Mouse (Mus musculus): Measurements from ENCODE around the gene Gm38394.
"Not testable (repeated sequence)": the region's sequence is repeated elsewhere in the genome, so short reads cannot be mapped to it uniquely, and the experiment has no call there.

Gene Gm38394

DNA sequence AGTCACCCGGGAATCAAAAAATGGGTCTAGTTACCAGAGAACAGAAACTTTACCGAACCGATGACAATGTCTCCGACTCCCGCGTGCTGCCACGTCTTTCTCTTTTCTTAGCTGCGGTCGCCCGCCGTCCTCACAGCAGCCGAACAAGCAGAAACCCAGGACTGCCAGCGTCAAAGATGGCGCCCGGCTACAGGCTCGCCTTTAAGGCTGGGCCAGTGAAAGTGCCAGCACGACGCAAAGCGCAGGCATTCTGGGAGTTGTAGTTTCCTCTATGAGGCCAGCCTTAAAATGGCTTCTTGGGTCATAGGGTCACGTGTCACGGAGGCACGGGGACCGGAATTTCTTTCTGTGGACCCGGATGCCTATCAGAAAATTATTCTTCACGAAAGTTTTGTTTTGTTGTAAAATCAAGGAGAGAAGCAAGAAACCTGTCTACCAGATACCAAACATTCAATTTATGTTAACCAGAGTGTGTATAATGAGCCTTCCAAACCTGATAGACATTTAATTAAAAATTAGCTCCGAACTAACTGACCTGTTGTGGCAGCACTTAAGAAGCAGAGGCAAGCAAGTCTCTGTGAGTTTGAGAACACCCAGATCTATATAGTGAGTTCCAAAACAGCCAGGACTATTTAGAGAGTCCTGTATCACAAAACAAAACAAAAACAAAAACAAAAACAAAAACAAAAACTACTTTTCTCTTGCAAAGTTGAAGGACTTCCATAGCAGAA is at the start of gene Gm38394:
Gene Gm38394, minus strand, starts transcription at position 116 of the 731 bp plus-strand sequence.
- DNase-seq (ENCODE audit: low spot score in 2 of 2), result peak; percentile 88 to 90

GRCm38 (mm10) chr1:133710895-133711294 is 49.8 kb upstream of the Gm38394 start:
- no peak for DNase-seq (ENCODE audit: low spot score in 2 of 2)

DNA sequence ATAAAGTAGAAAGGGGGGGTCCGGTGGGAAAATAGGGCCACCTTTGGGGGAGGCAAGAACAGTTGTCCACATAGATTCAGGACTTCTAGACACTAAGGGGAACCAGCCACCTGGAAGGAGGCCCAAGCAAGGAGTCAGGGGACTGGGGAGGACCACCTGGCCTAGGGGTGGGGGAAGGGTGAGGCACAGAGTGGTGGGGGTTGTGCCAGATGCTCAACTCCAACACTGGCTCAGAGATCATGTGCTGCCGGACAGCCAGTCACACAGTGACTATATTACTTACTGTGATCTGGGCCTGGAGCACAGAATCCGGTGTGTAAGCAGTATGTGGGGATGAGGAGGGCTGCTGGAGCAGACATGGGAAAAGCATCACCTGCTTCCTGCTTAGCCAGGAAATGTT is 48.2 kb upstream of the Gm38394 start:
- DNase-seq (ENCODE audit: low spot score in 2 of 2), result no peak

DNA sequence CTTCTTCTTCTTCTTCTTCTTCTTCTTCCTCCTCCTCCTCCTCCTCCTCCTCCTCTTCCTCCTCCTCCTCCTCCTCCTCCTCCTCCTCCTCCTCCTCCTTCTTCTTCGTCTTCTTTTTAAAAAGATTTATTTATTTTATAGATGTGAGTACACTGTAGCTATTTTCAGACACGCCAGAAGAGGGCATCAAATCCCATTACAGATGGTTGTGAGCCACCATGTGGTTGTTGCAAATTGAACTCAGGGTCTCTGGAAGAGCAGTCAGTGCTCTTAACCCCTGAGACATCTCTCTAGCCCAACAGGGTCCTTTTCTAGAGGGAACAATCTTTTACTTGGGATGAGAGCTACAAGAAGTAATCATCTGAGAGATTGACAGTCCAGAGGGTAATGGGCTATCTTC is 40.7 kb upstream of the Gm38394 start:
- DNase-seq (ENCODE audit: low spot score in 2 of 2), result peak in 1 of 2 experiments; percentile 42

GRCm38 (mm10) chr1:133697935-133698620 is 37.0 kb upstream of the Gm38394 start:
- DNase-seq (ENCODE audit: low spot score in 2 of 2), result peak; percentile 24 to 34

GRCm38 (mm10) chr1:133695901-133696300 is 34.8 kb upstream of the Gm38394 start:
- no peak for DNase-seq (ENCODE audit: low spot score in 2 of 2)

GRCm38 (mm10) chr1:133694876-133695275 is 33.8 kb upstream of the Gm38394 start:
- peak; percentile 79 to 82 for DNase-seq (ENCODE audit: low spot score in 2 of 2)

GRCm38 (mm10) chr1:133694301-133694700 is 33.2 kb upstream of the Gm38394 start:
- DNase-seq (ENCODE audit: low spot score in 2 of 2), result no peak

- no peak for DNase-seq (ENCODE audit: low spot score in 2 of 2)
Observed at GRCm38 (mm10) chr1:133693536-133694114, 32.5 kb upstream of the Gm38394 start.

DNA sequence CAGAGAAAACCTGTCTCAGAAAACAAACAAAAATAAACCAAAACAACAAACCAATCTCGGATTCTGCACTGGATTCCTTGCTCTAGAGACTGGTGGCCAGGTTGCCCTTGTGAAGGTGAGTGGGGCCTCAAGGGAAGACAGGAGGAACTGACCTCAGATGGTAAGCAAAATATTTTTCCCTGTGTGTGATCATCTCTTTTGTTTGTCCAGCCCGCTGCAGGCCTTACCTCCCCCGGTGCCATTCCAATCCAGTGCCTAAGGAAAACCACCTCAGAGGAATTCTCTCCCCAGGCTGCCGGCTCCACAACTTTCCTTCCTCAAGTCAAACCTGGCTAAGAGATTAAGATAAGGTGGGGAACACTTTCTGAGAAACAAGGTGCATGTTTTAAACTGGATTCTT is 31.1 kb upstream of the Gm38394 start:
- no peak for DNase-seq (ENCODE audit: low spot score in 2 of 2)

- no peak for DNase-seq (ENCODE audit: low spot score in 2 of 2)
Observed at GRCm38 (mm10) chr1:133691046-133691445, 29.9 kb upstream of the Gm38394 start.

DNA sequence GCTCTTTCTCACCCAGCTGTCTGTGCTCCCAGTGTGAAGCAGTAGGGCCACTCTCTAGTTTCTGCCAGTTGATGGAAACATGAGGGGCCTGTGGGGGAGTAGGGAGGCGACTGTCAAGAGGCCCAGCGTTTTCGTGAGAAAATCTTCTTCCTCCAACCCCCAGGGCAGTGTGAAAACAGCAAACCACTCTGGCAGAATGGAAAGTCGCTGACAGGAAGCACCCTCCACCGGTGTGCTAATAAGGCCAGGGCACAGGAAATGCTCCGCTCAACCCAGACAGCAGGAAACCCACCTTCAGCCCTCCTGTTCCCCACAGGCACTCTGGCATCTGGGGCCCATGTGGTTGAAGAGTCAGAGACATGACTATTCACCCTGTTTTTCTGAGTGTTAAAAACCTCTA is 28.8 kb upstream of the Gm38394 start, which contains the start of gene Lax1:
Gene Lax1, minus strand, starts transcription at position 212 of the 400 bp plus-strand sequence.
- peak; percentile 83 for DNase-seq (ENCODE audit: low spot score in 2 of 2)

GRCm38 (mm10) chr1:133688301-133688700 is 27.2 kb upstream of the Gm38394 start:
- DNase-seq (ENCODE audit: low spot score in 2 of 2), result no peak

DNA sequence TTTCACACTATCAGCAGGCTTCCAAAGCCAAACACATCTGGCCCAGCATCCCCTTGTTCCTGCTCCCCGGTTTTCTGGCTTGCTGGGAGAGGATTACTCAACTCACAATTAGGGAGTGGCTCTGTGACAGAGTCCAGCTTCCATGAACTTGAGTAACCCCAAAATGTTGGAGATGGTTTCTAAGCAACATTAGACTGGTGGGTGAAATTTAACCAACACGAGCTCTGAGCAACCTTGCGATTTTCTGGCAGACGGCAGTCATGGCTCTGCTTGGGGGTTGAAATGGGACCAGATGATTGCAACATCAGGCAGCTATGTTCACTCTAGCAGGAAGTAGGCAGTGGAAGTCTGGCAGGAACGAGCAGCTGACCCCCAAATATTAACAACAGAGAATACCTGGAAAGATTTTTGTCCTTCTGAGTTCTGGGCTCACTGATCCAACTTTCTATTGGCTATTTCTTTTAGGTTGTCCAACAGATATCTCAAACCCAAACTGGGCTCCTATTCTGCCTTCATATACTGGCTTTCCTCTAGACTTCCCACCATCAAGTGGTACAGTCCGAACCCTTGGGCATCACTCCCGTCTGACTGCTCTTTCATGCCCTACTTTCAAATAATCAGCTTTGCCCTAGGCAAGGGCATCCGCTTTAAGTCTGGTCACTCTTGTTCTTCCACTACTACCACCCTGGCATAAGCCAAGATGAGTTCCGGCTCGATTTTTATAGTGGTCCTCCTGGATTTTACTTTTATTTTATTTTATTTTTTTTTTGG is 24.8 kb upstream of the Gm38394 start:
- no peak for DNase-seq (ENCODE audit: low spot score in 2 of 2)

DNA sequence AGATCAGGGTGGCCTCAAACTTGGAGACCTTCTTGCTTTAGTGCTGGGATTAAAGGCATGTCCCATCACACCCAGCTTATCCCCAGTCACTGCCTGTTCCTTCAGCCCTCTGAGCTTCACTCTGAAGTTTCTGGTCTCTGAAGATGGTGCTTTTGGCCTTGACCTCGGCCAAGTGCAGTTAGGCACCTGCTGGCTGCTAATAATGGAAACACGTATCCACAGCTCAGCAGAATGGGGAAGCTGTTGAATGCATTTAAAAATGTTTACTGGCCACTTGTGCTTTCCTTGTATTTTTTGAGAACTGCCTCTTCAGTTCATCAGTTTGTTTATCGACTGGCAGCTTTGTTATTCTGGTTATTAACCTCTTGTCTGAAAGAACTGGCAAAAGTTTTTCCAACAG is 10.7 kb upstream of the Gm38394 start:
- no peak for DNase-seq (ENCODE audit: low spot score in 2 of 2)

- no peak for DNase-seq (ENCODE audit: low spot score in 2 of 2)
Observed at GRCm38 (mm10) chr1:133671266-133671665, 10.1 kb upstream of the Gm38394 start.

DNA sequence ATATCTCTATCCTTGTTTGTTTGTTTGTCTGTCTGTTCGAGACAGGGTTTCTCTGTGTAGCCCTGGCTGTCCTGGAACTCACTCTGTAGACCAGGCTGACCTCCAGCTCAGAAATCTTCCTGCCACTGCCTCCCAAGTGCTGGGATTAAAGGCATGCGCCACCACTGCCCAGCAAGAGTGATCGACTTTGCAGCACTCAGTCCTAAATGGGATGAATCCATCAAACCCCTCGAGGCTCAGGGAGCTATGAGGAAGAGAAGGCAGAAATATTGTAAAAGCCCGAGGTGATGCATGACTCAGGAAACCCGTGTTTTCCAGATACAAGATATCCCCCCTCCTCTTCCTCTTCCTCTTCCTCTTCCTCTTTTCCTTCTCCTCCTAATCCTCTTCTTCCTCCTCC is 9.7 kb upstream of the Gm38394 start:
- DNase-seq (ENCODE audit: low spot score in 2 of 2), result no peak

GRCm38 (mm10) chr1:133670190-133670589 is 9.1 kb upstream of the Gm38394 start:
- no peak for DNase-seq (ENCODE audit: low spot score in 2 of 2)

DNA sequence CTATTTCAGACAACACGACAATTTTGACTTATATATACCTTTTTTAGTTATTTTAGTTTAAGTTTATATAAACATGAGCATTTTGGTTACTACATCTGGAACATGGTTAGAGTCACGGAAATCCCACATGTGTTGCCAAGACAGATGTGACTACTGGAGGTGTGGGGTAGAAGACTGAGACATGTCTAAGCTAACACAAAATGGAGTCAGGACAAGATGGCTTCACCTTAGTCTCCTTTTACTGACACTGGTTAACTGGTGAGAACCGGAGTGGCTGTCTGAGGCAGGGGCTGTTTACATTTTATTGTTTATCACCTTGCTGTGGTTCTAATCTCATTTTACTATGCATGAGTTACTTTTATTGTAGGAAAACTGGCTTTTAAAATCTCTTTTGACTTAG is 7.5 kb upstream of the Gm38394 start:
- DNase-seq (ENCODE audit: low spot score in 2 of 2), result no peak

DNA sequence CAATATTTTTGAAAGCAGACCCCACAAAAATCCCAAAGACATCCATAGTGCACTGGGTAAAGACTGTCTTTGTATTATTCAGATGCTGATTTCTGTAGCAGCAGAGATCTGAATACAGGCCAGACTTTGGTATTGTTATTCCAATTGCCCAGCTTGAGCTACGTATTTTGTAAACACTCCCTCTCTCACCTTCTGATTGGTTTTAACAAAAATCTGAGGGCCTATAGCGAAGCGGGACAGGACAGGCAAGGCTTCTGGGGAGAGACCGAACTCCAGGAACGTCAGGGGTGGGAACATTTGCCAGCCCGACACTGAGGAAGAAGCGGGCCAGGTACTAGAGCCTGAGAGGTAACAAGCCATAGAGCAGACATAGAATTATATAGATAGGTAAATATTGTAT is 6.6 kb upstream of the Gm38394 start:
- DNase-seq (ENCODE audit: low spot score in 2 of 2), result no peak

DNA sequence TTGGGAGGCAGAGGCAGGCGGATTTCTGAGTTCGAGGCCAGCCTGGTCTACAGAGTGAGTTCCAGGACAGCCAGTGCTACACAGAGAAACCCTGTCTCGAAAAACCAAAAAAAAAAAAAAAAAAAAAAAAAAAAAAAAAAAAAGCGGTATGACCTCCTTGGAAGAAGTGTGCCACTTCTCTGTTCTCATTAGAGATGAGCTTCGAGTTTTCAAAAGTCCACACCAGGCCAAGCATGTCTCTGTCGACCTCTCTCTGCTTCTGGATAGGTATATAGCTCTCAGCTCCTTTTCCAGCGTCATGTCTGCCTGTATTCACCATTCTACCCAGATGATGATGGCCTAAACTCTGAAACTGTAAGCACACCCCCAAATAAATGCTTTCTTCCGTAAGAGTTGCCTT is 4.6 kb upstream of the Gm38394 start:
- DNase-seq (ENCODE audit: low spot score in 2 of 2), result not testable (repeated sequence)
